Mouse (Mus musculus): ENCODE measurements around the gene 3110040M04Rik.
"Not testable (repeated sequence)": the region's sequence is repeated elsewhere in the genome, so short reads cannot be mapped to it uniquely, and the experiment has no call there.

Gene 3110040M04Rik

GRCm38 (mm10) chr1:151203818-151204217, at the start of gene 3110040M04Rik:
Gene 3110040M04Rik, plus strand, starts transcription at chr1:151204121.
- DNase-seq (ENCODE audit: low spot score) = not testable (repeated sequence)

GRCm38 (mm10) chr1:151154131-151154530, 49.8 kb upstream of the 3110040M04Rik start:
- not testable (repeated sequence) for DNase-seq (ENCODE audit: low spot score)

- DNase-seq (ENCODE audit: low spot score) = no peak
Measured at GRCm38 (mm10) chr1:151156129-151156528, 47.8 kb upstream of the 3110040M04Rik start.

- DNase-seq (ENCODE audit: low spot score) = no peak
Measured at GRCm38 (mm10) chr1:151156777-151157632, 46.9 kb upstream of the 3110040M04Rik start.

GRCm38 (mm10) chr1:151157963-151158856, 45.7 kb upstream of the 3110040M04Rik start:
- no peak for DNase-seq (ENCODE audit: low spot score)

GRCm38 (mm10) chr1:151158857-151159510, 44.9 kb upstream of the 3110040M04Rik start:
- no peak for DNase-seq (ENCODE audit: low spot score)

- no peak for DNase-seq (ENCODE audit: low spot score)
Measured at GRCm38 (mm10) chr1:151166031-151166430, 37.9 kb upstream of the 3110040M04Rik start.

- no peak for DNase-seq (ENCODE audit: low spot score)
Measured at GRCm38 (mm10) chr1:151167297-151168047, 36.4 kb upstream of the 3110040M04Rik start.

- DNase-seq (ENCODE audit: low spot score) = no peak
Measured at GRCm38 (mm10) chr1:151168637-151169036, 35.3 kb upstream of the 3110040M04Rik start.

- DNase-seq (ENCODE audit: low spot score) = no peak
Measured at GRCm38 (mm10) chr1:151171572-151172461, 32.1 kb upstream of the 3110040M04Rik start.

- no peak for DNase-seq (ENCODE audit: low spot score)
Measured at GRCm38 (mm10) chr1:151177030-151177936, 26.6 kb upstream of the 3110040M04Rik start.

- no peak for DNase-seq (ENCODE audit: low spot score)
Measured at GRCm38 (mm10) chr1:151177937-151178271, 26.0 kb upstream of the 3110040M04Rik start.

- no peak for DNase-seq (ENCODE audit: low spot score)
Measured at GRCm38 (mm10) chr1:151178505-151179083, 25.3 kb upstream of the 3110040M04Rik start.

GRCm38 (mm10) chr1:151180167-151180566, 23.8 kb upstream of the 3110040M04Rik start:
- no peak for DNase-seq (ENCODE audit: low spot score)

- not testable (repeated sequence) for DNase-seq (ENCODE audit: low spot score)
Measured at GRCm38 (mm10) chr1:151182266-151182665, 21.7 kb upstream of the 3110040M04Rik start, which contains the start of gene Gm47985. Gene Gm47985, plus strand, starts transcription at chr1:151182537.

GRCm38 (mm10) chr1:151186186-151186585, 17.7 kb upstream of the 3110040M04Rik start:
- not testable (repeated sequence) for DNase-seq (ENCODE audit: low spot score)

GRCm38 (mm10) chr1:151186879-151187424, 17.0 kb upstream of the 3110040M04Rik start:
- DNase-seq (ENCODE audit: low spot score) = not testable (repeated sequence)

- DNase-seq (ENCODE audit: low spot score) = no peak
Measured at GRCm38 (mm10) chr1:151188469-151188868, 15.5 kb upstream of the 3110040M04Rik start.
